Mouse (Mus musculus): Measurements from ENCODE around the gene Dennd4b. TPM values are rescaled to one million over a fixed set of nuclear protein-coding genes. Genes with fewer than 3 reads are reported as not detected.

The Dennd4b gene
- 10 to 100 TPM; 30.5 to 33.4 TPM for total RNA-seq (2021)

- peak; percentile 85 to 86 for DNase-seq (ENCODE audit: low spot score in 2 of 2)
- intact Hi-C loops (cut with DNase I) = loop anchor here (1.0 to 5.0 kb wide), 2 partner anchors 27 to 107 kb away; no protein-coding TSS in a partner anchor
Measured at GRCm38 (mm10) chr3:90265034-90265931, at the start of gene Dennd4b. Gene Dennd4b, plus strand, starts transcription at chr3:90265185.

- no peak for DNase-seq (ENCODE audit: low spot score in 2 of 2)
- intact Hi-C loops (cut with DNase I) = no loop called here
Measured at GRCm38 (mm10) chr3:90215825-90216380, 49.1 kb upstream of the Dennd4b start.

- intact Hi-C loops (cut with DNase I) = no loop called here
- DNase-seq (ENCODE audit: low spot score in 2 of 2) = peak; percentile 48 to 51
Measured at GRCm38 (mm10) chr3:90220088-90220487, 44.9 kb upstream of the Dennd4b start.

- DNase-seq (ENCODE audit: low spot score in 2 of 2) = peak; percentile 8 to 26
- intact Hi-C loops (cut with DNase I) = no loop called here
Measured at GRCm38 (mm10) chr3:90220531-90220951, 44.4 kb upstream of the Dennd4b start.

- intact Hi-C loops (cut with DNase I) = no loop called here
- no peak for DNase-seq (ENCODE audit: low spot score in 2 of 2)
Measured at GRCm38 (mm10) chr3:90221123-90221522, 43.9 kb upstream of the Dennd4b start.

GRCm38 (mm10) chr3:90222455-90222854 is 42.5 kb upstream of the Dennd4b start:
- DNase-seq (ENCODE audit: low spot score in 2 of 2) = no peak
- intact Hi-C loops (cut with DNase I) = no loop called here

GRCm38 (mm10) chr3:90222941-90223340 is 42.0 kb upstream of the Dennd4b start:
- intact Hi-C loops (cut with DNase I) = no loop called here
- DNase-seq (ENCODE audit: low spot score in 2 of 2) = no peak

GRCm38 (mm10) chr3:90224331-90224730 is 40.7 kb upstream of the Dennd4b start:
- intact Hi-C loops (cut with DNase I) = no loop called here
- no peak for DNase-seq (ENCODE audit: low spot score in 2 of 2)

- intact Hi-C loops (cut with DNase I) = loop anchor here (2.0 kb wide), 1 partner anchor 16 kb away; no protein-coding TSS in a partner anchor
- no peak for DNase-seq (ENCODE audit: low spot score in 2 of 2)
Measured at GRCm38 (mm10) chr3:90231075-90231474, 33.9 kb upstream of the Dennd4b start.

- intact Hi-C loops (cut with DNase I) = loop anchor here (2.0 kb wide), 1 partner anchor 15 kb away; no protein-coding TSS in a partner anchor
- peak; percentile 97 to 98 for DNase-seq (ENCODE audit: low spot score in 2 of 2)
Measured at GRCm38 (mm10) chr3:90231507-90232333, 33.3 kb upstream of the Dennd4b start, which contains the start of gene Jtb. Gene Jtb, plus strand, starts transcription at chr3:90231597.

GRCm38 (mm10) chr3:90241251-90241650 is 23.7 kb upstream of the Dennd4b start:
- no peak for DNase-seq (ENCODE audit: low spot score in 2 of 2)
- intact Hi-C loops (cut with DNase I) = no loop called here

GRCm38 (mm10) chr3:90241669-90242358 is 23.2 kb upstream of the Dennd4b start:
- intact Hi-C loops (cut with DNase I) = no loop called here
- no peak for DNase-seq (ENCODE audit: low spot score in 2 of 2)

- no peak for DNase-seq (ENCODE audit: low spot score in 2 of 2)
- intact Hi-C loops (cut with DNase I) = no loop called here
Measured at GRCm38 (mm10) chr3:90242984-90243775, 21.8 kb upstream of the Dennd4b start, which contains the start of gene Creb3l4. Gene Creb3l4, minus strand, starts transcription at chr3:90243512.

- intact Hi-C loops (cut with DNase I) = no loop called here
- no peak for DNase-seq (ENCODE audit: low spot score in 2 of 2)
Measured at GRCm38 (mm10) chr3:90245406-90245805, 19.6 kb upstream of the Dennd4b start.

- intact Hi-C loops (cut with DNase I) = loop anchor here (2.0 kb wide), 1 partner anchor 17 kb away; the partner anchor contains the start of gene Jtb
- DNase-seq (ENCODE audit: low spot score in 2 of 2) = no peak
Measured at GRCm38 (mm10) chr3:90247630-90247959, 17.4 kb upstream of the Dennd4b start.

GRCm38 (mm10) chr3:90247960-90248745 is 16.8 kb upstream of the Dennd4b start, which contains the start of gene Slc39a1:
Gene Slc39a1, plus strand, starts transcription at chr3:90248172.
- intact Hi-C loops (cut with DNase I) = loop anchor here (2.0 kb wide), 1 partner anchor 17 kb away; the partner anchor contains the start of gene Jtb
- peak; percentile 93 to 96 for DNase-seq (ENCODE audit: low spot score in 2 of 2)

GRCm38 (mm10) chr3:90248746-90249100 is 16.3 kb upstream of the Dennd4b start:
- DNase-seq (ENCODE audit: low spot score in 2 of 2) = peak in 1 of 2 experiments; percentile 32
- intact Hi-C loops (cut with DNase I) = no loop called here

GRCm38 (mm10) chr3:90250791-90251190 is 14.2 kb upstream of the Dennd4b start:
- intact Hi-C loops (cut with DNase I) = no loop called here
- DNase-seq (ENCODE audit: low spot score in 2 of 2) = no peak
